Comparison of ENCODE assay signal across 21 mouse cellular contexts in genomic region chr3:126952698-126953097, GRCm38 (mm10).
"Had no signal": no experiment of that assay in that cellular context is flagged by ENCODE, and none has a peak within 500 bp of the region (broad histone marks: within the 10 kb centered on the region; RNA-seq: fewer than 3 reads in every experiment).

No protein-coding gene starts in this region.

- H3K9ac ChIP-seq: kidney, embryonic 15.5 days; liver, embryonic 13.5 days; midbrain, embryonic 13.5 days had no signal

- H3K9me3 ChIP-seq: kidney, embryonic 15.5 days; liver, embryonic 13.5 days; midbrain, embryonic 10.5 days; midbrain, embryonic 13.5 days had no signal

- DNase-seq: kidney, adult 8-10 months; kidney, postnatal 10 days; kidney, postnatal 36 days; layer of hippocampus, postnatal 36 days; liver, embryonic 13.5 days; lung, adult 2 months; lung, postnatal 14 days; lung, postnatal 4 days; right cerebral cortex, adult 18-20 months; right cerebral cortex, postnatal 14 days; right cerebral cortex, postnatal 4 days; thymus, adult 2 months; thymus, postnatal 14 days; thymus, postnatal 4 days had no signal

- H3K4me1 ChIP-seq: kidney, embryonic 15.5 days; liver, embryonic 13.5 days; megakaryocyte, embryonic 14.5 days; midbrain, embryonic 10.5 days; midbrain, embryonic 13.5 days had no signal

- H3K36me3 ChIP-seq: kidney, embryonic 15.5 days; liver, embryonic 13.5 days had no signal

- H3K4me3 ChIP-seq: kidney, embryonic 15.5 days; left cerebral cortex, adult 2 months; liver, embryonic 13.5 days; megakaryocyte, embryonic 14.5 days; midbrain, embryonic 10.5 days; midbrain, embryonic 13.5 days had no signal

- ATAC-seq: midbrain, embryonic 13.5 days; midbrain, embryonic 16.5 days had no signal

- H3K27me3 ChIP-seq: kidney, embryonic 15.5 days; liver, embryonic 13.5 days; megakaryocyte, embryonic 14.5 days; midbrain, embryonic 13.5 days had no signal

- H3K4me2 ChIP-seq: kidney, embryonic 15.5 days; liver, embryonic 13.5 days; midbrain, embryonic 13.5 days had no signal

- H3K27ac ChIP-seq: kidney, embryonic 15.5 days; left cerebral cortex, adult 2 months; liver, embryonic 13.5 days; midbrain, embryonic 10.5 days; midbrain, embryonic 13.5 days; stomach, postnatal 0 days had no signal
